Mouse (Mus musculus) embryonic fibroblast, embryonic 13.5 days (primary cell): ENCODE measurements around the gene Col4a4.

Source experiments
- CTCF ChIP-seq: IDR thresholded peaks from 2 replicates; pipeline ENCODE4 v1.5.1; 2011; ENCODE audit warnings: mild to moderate bottlenecking, control low read depth, low read length, moderate library complexity, borderline replicate concordance; ENCODE audit not compliant: insufficient read depth
- POLR2A ChIP-seq: IDR thresholded peaks from 2 replicates; pipeline ENCODE4 v1.6.1; 2011; ENCODE audit warnings: low read depth, mild to moderate bottlenecking, control low read depth, low read length, moderate library complexity

- TF ChIP-seq POLR2A (no peak), CTCF (no peak)
These were observed 172.1 kb downstream of the Col4a4 start for GRCm38 (mm10) chr1:82414434-82415045.
